Mouse (Mus musculus): ENCODE measurements around the gene Ppp1r13b.

DNA sequence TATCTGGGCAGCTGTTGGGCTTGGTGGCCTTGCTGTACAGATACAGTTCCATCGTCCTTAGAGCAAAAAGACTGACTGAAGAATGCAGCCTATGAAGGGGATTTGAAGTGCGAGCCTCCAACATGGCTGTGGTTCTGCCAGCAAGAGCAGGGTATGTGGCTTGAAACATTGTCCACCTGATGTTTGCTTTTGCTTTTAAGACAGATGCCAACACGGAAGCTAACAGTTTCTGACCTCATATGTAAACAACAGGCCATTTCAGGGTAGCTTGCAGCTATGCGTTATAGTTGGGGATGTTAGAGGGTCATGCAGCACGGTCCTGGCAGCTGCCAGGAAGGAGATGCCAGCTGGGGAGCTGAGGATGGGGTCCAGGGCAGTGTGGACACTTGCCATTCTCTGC lies 42.6 kb upstream of the Ppp1r13b start:
- TF ChIP-seq EP300 (optimal IDR thresholded peaks at IDR 0.05): no peak
- no peak for TF ChIP-seq CTCF (IDR thresholded peaks at IDR 0.05; ENCODE audit: low read depth)
